Mouse (Mus musculus): Measurements from ENCODE around the gene Rab11fip5.

The Rab11fip5 gene

DNA sequence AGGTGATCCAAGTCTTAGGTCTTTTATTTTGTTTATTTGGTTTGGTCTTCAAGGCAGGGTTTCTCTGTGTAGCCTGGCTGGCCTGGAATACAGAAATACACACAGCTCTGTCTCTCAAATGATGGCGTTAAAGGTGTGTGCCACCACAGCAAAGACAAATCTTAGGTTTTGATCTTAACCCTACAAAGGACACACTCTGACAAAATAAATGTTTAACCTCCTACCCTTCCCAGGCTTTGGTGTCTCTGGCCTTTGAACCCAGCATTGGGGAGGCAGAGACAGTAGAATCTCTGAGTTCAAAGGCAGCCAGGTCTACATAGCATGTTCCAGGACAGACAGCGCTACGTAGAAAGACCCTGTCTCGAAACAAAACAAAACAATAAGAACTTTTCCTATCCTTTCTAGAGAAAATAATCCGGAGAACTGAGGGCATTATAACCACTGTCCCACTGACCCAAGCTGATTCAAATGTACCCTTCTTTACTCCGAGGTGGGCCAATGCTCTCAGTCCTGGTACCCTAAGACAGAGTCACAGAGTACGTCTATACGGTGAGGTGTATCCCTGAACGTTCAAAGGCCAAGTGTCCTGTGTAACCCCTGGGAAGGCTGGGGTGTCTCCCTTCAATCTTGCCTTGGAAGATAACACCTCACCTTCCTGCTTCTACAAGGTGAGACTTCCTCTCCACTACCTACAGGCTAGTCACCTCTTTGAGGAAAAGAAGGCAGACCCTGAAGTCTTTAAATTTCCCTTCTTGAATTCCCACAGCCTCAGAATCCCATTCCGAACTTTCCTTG is 1.2 kb downstream of the Rab11fip5 start:
- in situ Hi-C loops (cut with MseI, MboI): no loop called here

DNA sequence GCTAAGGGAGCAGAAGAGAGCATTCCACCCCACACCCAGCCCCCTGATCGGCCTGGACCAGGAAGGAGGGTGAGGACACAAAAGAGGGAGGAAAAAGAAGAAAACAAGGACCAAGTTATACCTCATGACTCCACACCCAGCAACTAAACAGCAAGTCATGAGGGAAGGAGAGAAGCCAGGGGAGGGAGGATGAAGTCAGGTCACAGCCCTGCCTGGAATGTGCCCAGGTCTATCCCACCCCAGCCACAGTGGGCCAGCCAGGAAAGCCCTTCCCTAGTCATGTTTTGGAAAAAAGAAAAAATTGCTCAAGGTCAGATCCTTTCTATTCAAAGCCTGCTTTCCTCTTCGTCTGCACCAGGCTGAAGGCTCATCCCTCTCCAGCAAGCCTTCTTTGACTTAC is 1.9 kb downstream of the Rab11fip5 start:
- in situ Hi-C loops (cut with MseI, MboI): no loop called here

DNA sequence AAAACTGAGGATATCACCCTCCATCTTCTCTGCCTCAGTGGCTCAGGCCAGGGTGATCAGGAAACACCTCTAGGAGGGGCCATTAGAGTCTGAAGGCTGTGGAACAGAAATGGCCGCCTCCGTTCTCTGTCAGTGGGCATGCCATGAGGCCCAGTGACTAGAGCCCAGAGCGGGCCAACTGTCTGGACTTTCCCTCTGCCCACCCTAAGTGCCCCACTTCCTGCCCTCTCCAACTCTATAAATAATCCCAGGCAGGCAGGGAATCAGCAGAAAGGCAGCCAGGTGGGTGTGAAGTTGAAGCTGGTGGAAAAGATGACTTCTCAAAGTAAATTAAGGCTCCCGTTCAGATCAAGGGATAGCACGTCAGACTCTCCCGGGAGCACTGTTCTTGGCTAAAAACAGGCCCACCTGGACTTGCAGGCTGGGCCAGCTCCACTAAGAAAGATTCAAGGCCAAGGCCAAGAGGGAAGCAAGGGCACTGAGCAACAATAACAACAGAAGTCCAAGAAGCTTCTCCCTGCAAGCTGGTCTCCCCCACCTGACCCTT is 2.5 kb downstream of the Rab11fip5 start:
- in situ Hi-C loops (cut with MseI, MboI): no loop called here

DNA sequence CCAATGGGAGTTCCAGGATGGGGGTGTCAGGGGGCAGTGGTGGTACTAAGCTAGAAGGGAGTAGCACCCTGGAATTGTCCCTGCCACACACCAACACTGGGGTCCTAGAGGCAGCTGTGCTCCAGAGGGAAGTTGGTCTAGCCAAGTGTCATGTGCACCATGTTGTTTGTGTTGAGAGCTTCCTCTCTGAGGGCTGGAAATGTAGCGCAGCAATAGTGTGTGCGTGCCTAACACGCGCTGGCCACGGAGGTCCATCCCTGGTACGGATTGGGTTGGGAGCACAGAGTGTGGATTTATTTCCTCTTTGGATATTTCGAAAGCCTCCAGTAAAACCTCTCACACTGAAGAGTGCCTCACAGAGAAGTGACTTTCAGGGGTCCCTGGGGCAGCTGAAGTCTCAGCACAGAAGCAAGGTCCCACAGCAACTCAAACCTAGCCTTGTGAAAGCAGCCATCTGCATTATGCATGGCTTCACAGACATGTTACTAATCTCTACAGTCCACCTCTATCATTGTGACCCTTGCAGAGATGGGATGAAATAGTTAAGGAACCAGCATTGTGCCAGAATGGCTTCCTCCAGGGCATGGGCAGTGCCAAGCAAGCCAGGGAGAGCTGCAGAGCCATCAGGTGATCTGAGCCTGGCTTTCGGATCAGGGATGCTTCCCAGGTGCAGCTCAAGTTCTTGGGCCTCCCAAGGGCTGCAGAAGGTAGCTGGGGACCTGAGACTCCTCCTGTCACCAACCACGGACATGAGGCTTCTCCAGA is 3.6 kb downstream of the Rab11fip5 start:
- in situ Hi-C loops (cut with MseI, MboI): no loop called here

DNA sequence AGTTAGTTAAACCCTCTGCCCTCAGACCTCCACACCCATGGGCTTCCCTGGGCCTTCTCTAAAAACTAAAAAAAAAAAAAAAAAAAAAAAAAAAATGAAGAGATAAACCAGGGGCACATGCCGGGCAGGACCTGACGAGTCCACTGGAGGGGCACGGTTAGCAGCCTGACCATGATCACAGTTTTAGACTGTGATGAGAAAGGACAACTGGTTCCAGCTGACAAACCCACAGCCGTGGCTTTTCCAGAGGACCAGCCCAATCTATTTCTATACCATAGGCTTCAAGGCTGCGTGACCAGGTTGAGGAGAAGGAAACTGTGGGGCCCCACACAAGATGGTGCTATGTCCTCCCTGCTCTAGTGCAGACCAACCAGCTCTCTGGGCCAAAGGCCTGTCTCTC is 4.4 kb downstream of the Rab11fip5 start:
- in situ Hi-C loops (cut with MseI, MboI): no loop called here

DNA sequence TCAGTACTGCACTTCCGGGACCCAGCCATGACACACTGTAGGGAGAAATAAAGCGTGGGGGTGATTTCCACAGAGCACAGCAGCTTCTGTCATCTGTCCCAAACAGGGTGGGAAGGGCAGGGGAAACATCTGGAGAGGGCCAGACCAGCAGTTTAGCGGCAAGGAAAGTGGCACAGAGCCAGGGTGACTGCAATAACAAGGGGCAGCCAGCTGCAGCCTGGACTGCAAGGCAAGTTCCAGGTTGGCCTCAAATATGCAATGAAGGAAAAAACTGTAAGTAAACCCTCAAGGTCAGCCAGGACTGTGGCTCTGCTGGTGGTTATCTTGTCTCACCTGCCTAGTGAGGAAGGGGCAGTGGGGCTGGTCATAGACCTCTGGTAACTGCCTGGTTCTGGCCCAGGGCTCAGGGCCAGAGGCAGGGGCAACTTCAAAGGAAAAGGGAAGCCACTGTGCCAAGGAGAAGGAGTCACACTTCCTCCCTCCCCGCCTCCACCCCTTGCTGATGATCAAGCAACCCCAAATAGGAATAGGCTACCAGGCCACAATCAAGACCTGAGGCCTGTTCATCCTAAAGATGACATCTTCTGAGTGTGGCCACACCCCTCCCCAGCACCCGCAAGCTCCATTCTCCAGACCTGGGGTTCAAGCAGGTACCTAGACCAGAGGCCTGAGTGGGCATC is 5.1 kb downstream of the Rab11fip5 start:
- in situ Hi-C loops (cut with MseI, MboI): no loop called here

DNA sequence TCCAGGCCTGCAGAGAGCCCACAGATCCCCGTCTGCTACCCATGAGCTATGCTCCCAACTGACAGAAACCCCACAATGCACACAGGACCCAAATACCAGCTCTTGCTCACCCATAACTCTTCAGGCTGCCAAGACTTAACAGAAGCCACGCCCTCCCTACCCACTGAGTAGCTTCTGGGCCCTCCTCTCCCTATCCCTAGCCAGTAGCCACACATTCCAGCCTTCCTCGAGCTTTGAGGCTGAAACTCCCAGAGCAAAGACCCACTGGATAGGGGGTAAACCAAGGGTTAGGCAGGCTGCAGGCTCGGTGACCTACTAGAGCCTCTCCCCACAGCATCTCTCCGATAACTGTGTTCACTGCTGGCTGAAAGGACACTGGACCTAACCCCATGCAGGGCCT is 5.7 kb downstream of the Rab11fip5 start:
- in situ Hi-C loops (cut with MseI, MboI): no loop called here

DNA sequence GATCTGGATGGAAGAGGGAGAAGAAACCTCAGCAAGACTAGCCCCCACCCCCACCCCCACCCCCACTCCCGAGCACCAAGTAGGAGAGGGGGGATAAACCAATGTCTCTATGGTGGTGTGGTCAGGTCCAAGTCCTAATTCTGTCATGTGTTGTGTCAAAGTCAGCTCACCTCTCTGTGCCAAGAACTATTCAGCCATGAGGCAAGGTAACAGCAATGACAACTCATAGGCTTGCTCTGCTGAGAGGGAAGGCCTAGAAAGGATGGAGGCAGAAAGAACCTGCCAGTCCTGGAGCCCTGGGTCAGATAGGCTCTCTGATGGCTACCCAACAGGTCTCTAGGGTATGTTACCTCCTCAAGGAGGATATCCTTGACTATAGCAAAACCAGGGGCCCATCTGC is 6.3 kb downstream of the Rab11fip5 start:
- in situ Hi-C loops (cut with MseI, MboI): no loop called here

DNA sequence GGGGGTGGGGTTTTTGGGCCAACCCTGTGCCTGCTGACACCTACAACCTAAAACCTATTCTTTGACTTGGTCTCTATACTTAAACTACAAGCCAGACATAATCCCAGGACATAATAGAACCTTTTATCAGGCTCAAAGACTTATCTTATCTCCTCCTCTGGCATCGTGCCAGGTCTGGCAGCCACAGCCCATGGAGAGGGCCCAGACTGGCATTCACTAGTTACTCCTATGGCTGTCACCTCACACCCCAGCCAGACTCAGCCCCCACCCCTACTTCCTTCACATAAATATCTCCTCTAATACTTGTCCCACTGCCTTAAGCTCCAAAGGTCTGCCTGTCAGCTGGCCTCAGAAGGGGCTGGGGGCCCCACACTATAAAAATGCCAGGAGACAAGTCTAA is 8.0 kb downstream of the Rab11fip5 start:
- in situ Hi-C loops (cut with MseI, MboI): no loop called here

DNA sequence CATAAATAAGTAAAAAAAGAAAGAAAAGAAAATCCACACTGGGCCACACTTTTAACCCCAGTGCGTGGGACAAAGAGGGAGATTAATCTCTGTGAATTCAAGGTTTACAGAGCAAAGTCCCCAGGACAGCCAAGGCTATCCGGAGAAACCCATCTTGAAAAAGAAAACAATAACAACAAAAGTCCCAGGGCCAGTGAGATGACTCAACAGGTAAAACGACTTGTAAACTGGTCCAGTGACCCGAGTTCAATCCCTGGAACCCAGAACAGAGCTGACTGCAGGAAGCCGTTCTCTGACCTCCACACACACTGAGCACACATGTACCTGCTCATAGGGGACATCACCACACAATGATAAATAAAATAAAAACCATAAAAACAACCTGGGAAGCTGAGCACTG is 10.0 kb downstream of the Rab11fip5 start:
- in situ Hi-C loops (cut with MseI, MboI): no loop called here

DNA sequence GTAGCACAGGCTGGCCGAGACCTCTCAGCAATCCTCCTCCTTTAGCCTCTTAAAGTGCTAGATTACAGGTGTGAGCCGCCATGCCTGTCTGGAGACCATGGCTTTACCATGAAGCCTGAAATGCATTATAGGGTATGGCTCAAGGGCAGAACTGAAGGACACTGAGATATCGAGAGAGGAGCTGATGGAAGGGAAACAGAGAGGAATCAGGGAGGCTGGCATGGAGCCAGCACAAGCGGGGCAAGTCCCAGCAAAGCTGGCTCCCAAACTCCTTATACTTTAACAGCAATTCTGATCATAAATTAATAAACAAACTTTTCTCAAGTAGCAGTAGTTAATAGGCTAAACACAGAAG is 10.6 kb downstream of the Rab11fip5 start:
- in situ Hi-C loops (cut with MseI, MboI): no loop called here

DNA sequence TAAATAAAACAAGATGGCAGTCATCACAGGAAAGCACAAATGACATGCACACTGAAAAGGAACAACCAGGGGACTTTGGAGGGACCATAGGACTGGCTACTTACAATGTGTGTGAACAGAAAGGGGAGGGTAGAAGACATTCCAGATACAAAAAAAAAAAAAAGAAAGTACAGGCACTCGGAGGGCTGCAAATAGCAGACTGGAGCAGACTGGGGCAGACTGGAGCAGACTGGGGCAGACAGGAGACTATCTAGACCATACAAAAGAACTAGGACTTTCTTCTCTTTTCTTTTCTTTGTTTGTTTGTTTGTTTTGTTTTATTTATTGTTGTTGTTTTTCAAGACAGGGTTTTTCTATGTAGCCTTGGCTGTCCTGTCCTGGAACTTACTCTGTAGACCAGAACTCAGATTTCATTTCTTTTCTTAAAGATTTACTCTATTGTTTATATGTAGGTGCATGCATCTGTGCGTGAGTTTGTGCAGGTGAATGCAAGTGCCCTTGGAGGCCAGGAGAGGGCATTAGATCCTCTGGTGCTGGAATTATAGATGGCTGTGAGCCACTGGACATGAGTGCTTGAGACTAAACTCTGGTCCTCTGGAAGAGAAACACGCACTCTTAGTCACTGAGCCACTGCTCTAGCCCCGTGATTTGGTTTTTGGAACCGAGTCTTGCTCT is 11.1 kb downstream of the Rab11fip5 start:
- in situ Hi-C loops (cut with MseI, MboI): no loop called here

DNA sequence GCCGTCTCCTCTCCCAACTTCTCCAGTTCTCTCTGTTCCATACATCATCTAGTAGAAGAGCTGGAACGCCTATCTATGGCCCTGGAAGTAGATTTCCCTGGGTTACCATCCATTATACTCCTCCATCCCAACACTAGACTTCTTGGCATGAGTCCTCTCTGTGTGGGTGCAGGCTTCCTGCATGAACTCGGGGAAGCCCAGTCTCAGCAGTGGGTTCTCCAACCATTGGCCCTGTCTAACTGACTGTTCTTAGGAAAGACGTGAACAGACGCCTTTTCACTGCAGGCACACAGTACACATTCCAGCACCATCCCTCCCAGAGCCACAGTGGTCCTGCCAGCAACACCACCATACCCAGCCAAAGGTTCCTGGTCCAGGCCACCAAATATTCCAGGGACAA is 11.8 kb downstream of the Rab11fip5 start:
- in situ Hi-C loops (cut with MseI, MboI): no loop called here

DNA sequence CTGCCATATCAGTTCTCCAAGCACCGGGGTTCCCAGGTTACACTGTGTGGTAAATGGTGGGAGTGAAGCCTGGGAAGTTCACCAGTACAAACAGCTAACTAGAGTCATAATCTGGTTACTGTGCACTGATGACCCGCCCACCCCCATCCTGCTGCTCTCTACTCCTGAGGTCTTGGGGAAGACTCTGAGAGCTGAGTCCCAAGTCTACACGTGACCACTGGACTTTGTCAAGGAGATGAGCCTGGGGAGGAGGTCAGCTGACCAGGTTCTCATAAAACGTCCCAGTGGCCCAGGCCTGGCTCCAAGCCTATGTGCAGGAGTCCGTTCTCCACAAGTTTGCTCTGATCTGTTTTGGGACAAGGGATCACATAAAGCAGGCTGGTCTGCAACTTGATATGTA is 14.1 kb downstream of the Rab11fip5 start:
- in situ Hi-C loops (cut with MseI, MboI): no loop called here

DNA sequence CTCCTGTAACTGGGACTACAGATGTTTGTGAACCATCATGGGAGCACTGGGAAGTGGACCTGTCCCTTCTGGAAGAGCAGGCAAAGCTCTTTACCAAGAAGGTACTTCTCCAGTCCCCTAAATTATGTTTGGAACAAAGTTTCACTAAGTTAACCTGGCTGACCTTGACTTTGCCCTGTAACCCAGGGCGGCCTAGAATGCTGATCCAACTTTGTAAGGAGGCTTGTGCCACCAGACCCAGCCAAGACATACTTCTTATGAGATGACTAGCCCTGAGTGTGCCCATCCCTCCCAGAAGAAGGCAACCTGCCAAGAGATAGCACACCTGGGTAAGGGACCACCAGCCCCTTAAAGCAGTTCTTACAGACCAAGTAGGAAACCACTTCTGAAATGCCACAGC is 15.6 kb downstream of the Rab11fip5 start:
- in situ Hi-C loops (cut with MseI, MboI): no loop called here

DNA sequence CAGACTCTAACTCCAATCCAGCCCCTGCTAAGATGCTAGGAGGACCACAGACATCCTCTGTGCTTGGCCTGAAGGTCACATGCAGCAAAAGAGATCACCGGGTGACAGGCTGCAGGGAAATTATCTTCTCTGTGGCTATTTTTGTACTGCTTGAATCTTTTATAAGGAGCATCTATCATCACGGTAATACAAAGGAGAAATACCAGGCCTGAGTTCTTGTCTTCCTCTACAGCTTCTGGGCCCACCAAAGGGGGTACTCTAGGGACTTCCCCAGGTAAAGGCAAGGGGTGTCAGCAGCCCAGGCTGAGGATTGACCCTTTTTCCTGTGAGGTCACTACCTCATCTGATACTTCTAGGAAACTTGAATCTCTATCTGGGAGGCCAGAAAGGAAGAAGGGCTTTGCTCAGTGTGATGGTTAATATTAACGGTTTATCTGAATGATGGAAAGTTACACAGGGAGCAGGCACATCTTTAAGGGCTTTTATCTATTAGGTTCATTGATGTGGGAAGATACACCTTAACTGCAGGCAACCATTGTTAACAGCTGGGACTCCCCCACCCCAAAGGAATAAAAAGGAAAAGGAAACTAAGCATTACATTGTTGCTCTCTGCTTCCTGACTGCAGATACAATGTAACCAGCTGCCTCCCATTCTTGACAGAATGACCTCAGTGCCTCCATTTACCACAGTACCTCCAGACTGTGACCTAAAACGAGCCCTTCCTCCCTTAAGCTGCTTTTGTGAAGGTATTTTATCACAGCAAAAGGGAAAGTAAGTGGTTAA is 17.6 kb downstream of the Rab11fip5 start:
- in situ Hi-C loops (cut with MseI, MboI): no loop called here

DNA sequence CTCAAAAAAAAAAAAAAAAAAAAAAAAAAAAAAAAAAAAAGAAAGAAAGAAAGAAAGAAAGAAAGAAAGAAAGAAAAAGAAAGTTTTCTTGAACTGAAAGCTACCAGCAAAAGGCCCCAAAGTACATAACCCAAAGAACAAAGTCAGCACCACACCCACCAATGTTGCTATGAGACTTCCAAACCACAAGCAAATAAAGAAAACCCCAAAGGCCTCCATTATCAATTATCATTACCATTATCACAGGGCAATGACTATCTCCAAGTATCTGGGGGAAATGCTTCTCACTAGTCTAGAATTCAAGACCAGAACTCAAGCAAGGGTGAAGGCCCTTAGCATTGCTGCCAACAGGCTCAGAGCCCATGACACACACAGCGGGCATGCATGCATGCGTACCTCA is 18.7 kb downstream of the Rab11fip5 start:
- in situ Hi-C loops (cut with MseI, MboI): no loop called here

DNA sequence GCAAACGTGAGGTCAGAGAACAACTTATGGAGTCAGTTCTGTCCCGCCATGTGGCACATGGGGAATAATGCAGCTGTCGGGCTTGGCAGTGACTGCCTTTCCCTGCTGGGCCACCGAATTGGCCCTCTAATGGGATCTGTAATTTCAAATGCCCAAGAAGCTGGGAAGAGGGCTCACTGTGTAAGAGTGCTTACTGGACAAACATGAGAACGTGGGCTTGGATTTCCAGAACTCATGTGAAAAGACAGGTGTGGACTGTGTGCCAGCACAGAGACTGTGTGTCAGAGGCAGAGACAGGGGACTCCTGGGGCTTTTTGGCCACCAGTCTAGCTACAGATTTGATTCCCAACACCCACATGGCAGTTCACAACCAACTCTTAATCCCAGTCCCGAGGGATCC is 19.7 kb downstream of the Rab11fip5 start:
- in situ Hi-C loops (cut with MseI, MboI): no loop called here

DNA sequence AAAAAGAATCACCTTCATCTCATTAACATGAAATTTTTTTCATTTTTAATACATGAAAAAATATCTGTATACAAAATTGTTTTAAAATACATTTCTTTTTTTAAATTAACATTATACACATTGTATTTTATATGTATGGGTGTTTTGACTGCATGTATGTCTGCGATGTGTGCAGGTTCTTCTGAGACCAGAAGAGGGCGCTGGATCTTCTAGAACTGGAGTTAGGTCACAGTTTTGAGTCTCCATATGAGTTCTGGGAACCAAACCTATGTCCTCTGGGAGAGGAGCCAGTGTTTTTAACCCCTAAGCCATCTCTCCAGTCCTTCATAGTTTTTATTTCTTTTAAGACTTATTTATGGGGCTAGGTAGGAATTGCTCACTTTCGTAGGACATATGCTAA is 20.7 kb downstream of the Rab11fip5 start:
- in situ Hi-C loops (cut with MseI, MboI): no loop called here

DNA sequence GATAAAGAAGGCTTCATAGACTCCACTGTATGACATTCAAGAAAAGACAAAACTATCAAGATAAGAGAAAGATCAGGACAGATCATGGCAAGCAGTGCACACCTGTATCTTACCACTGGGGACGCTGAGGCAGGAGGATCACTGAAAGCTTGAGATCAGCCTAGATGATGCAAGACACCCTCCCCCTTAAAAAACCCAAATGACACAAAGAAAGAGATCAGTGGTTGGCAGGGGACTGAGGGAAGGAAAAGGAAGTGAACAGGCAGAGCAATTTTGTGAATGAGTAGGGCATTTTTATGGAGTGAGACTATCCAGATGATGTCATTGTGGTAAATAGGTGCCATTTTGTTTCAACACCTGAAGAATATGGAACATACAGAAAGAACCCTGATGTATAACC is 24.3 kb downstream of the Rab11fip5 start:
- in situ Hi-C loops (cut with MseI, MboI): no loop called here

DNA sequence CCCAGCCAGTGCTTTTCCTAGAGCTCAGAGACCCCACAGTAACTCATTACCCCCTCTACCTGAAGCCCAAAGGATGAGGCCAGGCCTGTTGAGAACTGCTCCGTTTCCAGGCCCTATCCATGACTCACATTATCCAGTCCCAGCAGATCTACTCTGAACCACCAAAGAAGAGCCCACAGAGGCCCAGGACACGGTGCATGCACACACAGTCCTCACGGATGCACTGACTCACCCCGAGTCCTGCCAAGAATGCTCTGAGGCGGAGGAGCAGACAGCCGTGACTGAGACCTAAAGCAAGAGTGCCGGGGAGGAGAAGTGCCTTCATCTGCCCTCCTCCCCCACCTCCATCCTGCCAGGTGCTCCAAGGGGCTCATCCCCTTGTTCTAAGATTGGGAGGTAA is 25.2 kb downstream of the Rab11fip5 start:
- in situ Hi-C loops (cut with MseI, MboI): loop anchor here (5.0 kb wide), 2 partner anchors 38 to 48 kb away; no protein-coding TSS in a partner anchor

Measured in mouse trophoblast stem cell (cell line).